Mouse (Mus musculus): ENCODE measurements around the gene Gdpd5. TPM values are rescaled to one million over a fixed set of nuclear protein-coding genes. Genes with fewer than 3 reads are reported as not detected.

Gene Gdpd5
- polyA plus RNA-seq, 1 experiment from 2014 or later: 19.1 TPM

- no peaks in the 10 kb centered on the region for H3K9me3 ChIP-seq (ENCODE audit: control insufficient read depth, low read length)
- peaks cover 3% of the 10 kb centered on the region; the same call in 1 of the 2 replicates for H3K4me1 ChIP-seq (replicated peaks; ENCODE audit: control insufficient read depth, insufficient read depth, low read length)
- no peak overlapping the region for H3K27ac ChIP-seq (ENCODE audit: low read depth, low read length)
- H3K4me3 ChIP-seq (ENCODE audit: low read depth, low read length): no peak overlapping the region
- no peaks in the 10 kb centered on the region for H3K27me3 ChIP-seq (ENCODE audit: control insufficient read depth, insufficient read depth, low read length)
- no peak overlapping the region for H3K9ac ChIP-seq (ENCODE audit: low read length)
- DNase-seq (ENCODE audit: low spot score): no peak
- ATAC-seq (replicated peaks; ENCODE audit: low FRiP score): no peak
- 92% methylated on average over 6 of the region's 6 CpGs for WGBS
- H3K4me2 ChIP-seq (ENCODE audit: low read depth, low read length, severe bottlenecking): no peak overlapping the region
- no peaks in the 10 kb centered on the region for H3K36me3 ChIP-seq (ENCODE audit: control insufficient read depth, insufficient read depth, low read length)
Observed at GRCm38 (mm10) chr7:99421006-99421405, 39.8 kb downstream of the Gdpd5 start.

GRCm38 (mm10) chr7:99424538-99425155, 43.4 kb downstream of the Gdpd5 start:
- H3K4me2 ChIP-seq (ENCODE audit: low read depth, low read length, severe bottlenecking): no peak overlapping the region
- ATAC-seq (replicated peaks; ENCODE audit: low FRiP score) (no peak; the same call in 1 of the 2 replicates), DNase-seq (ENCODE audit: low spot score) (no peak)
- H3K4me3 ChIP-seq (ENCODE audit: low read depth, low read length): no peak overlapping the region
- H3K9me3 ChIP-seq (ENCODE audit: control insufficient read depth, low read length): no peaks in the 10 kb centered on the region
- peaks cover 5% of the 10 kb centered on the region; the same call in 1 of the 2 replicates for H3K4me1 ChIP-seq (replicated peaks; ENCODE audit: control insufficient read depth, insufficient read depth, low read length)
- peak overlapping the region; percentile 62; the same call in 1 of the 2 replicates for H3K27ac ChIP-seq (ENCODE audit: low read depth, low read length)
- no peak overlapping the region for H3K9ac ChIP-seq (ENCODE audit: low read length)
- no peaks in the 10 kb centered on the region for H3K27me3 ChIP-seq (ENCODE audit: control insufficient read depth, insufficient read depth, low read length)
- H3K36me3 ChIP-seq (ENCODE audit: control insufficient read depth, insufficient read depth, low read length): no peaks in the 10 kb centered on the region
- 27% methylated on average over 8 of the region's 8 CpGs for WGBS

- ATAC-seq (replicated peaks; ENCODE audit: low FRiP score) (no peak), DNase-seq (ENCODE audit: low spot score) (no peak)
- H3K9ac ChIP-seq (ENCODE audit: low read length): no peak overlapping the region
- 86% methylated on average over 4 of the region's 4 CpGs for WGBS
- no peak overlapping the region for H3K4me3 ChIP-seq (ENCODE audit: low read depth, low read length)
- H3K9me3 ChIP-seq (ENCODE audit: control insufficient read depth, low read length): no peaks in the 10 kb centered on the region
- no peaks in the 10 kb centered on the region for H3K27me3 ChIP-seq (ENCODE audit: control insufficient read depth, insufficient read depth, low read length)
- no peak overlapping the region for H3K27ac ChIP-seq (ENCODE audit: low read depth, low read length)
- H3K36me3 ChIP-seq (ENCODE audit: control insufficient read depth, insufficient read depth, low read length): no peaks in the 10 kb centered on the region
- peaks cover 5% of the 10 kb centered on the region; the same call in 1 of the 2 replicates for H3K4me1 ChIP-seq (replicated peaks; ENCODE audit: control insufficient read depth, insufficient read depth, low read length)
- no peak overlapping the region for H3K4me2 ChIP-seq (ENCODE audit: low read depth, low read length, severe bottlenecking)
Observed at GRCm38 (mm10) chr7:99425706-99426105, 44.5 kb downstream of the Gdpd5 start.

- Histone ChIP-seq H3K27me3 (ENCODE audit: control insufficient read depth, insufficient read depth, low read length) (no peaks in the 10 kb centered on the region), H3K9ac (ENCODE audit: low read length) (no peak overlapping the region), H3K9me3 (ENCODE audit: control insufficient read depth, low read length) (no peaks in the 10 kb centered on the region), H3K4me2 (ENCODE audit: low read depth, low read length, severe bottlenecking) (no peak overlapping the region), H3K4me1 (replicated peaks; ENCODE audit: control insufficient read depth, insufficient read depth, low read length) (peaks cover 5% of the 10 kb centered on the region; the same call in 1 of the 2 replicates), H3K4me3 (ENCODE audit: low read depth, low read length) (no peak overlapping the region), H3K36me3 (ENCODE audit: control insufficient read depth, insufficient read depth, low read length) (no peaks in the 10 kb centered on the region), H3K27ac (ENCODE audit: low read depth, low read length) (no peak overlapping the region)
- DNase-seq (ENCODE audit: low spot score) (no peak), ATAC-seq (replicated peaks; ENCODE audit: low FRiP score) (peak; percentile 21; the same call in 1 of the 2 replicates)
- 50% methylated on average over 10 of the region's 10 CpGs for WGBS
Observed at GRCm38 (mm10) chr7:99427031-99427430, 45.8 kb downstream of the Gdpd5 start.

GRCm38 (mm10) chr7:99427987-99428386, 46.8 kb downstream of the Gdpd5 start:
- Histone ChIP-seq H3K27ac (ENCODE audit: low read depth, low read length) (no peak overlapping the region), H3K4me1 (replicated peaks; ENCODE audit: control insufficient read depth, insufficient read depth, low read length) (peaks cover 5% of the 10 kb centered on the region; the same call in 1 of the 2 replicates)
- ATAC-seq (replicated peaks; ENCODE audit: low FRiP score): no peak

GRCm38 (mm10) chr7:99428836-99429235, 47.6 kb downstream of the Gdpd5 start:
- Histone ChIP-seq H3K4me1 (replicated peaks; ENCODE audit: control insufficient read depth, insufficient read depth, low read length) (peaks cover 5% of the 10 kb centered on the region; the same call in 1 of the 2 replicates), H3K9ac (ENCODE audit: low read length) (no peak overlapping the region), H3K27ac (ENCODE audit: low read depth, low read length) (no peak overlapping the region), H3K4me3 (ENCODE audit: low read depth, low read length) (no peak overlapping the region), H3K4me2 (ENCODE audit: low read depth, low read length, severe bottlenecking) (no peak overlapping the region), H3K27me3 (ENCODE audit: control insufficient read depth, insufficient read depth, low read length) (no peaks in the 10 kb centered on the region), H3K36me3 (ENCODE audit: control insufficient read depth, insufficient read depth, low read length) (no peaks in the 10 kb centered on the region), H3K9me3 (ENCODE audit: control insufficient read depth, low read length) (no peaks in the 10 kb centered on the region)
- ATAC-seq (replicated peaks; ENCODE audit: low FRiP score) (no peak), DNase-seq (ENCODE audit: low spot score) (no peak)
- 97% methylated on average over 5 of the region's 5 CpGs for WGBS

More at GRCm38 (mm10) chr7:99427987-99428386, 46.8 kb downstream of the Gdpd5 start:
- 87% methylated on average over 3 of the region's 3 CpGs for WGBS
- no peaks in the 10 kb centered on the region for H3K36me3 ChIP-seq (ENCODE audit: control insufficient read depth, insufficient read depth, low read length)
- DNase-seq (ENCODE audit: low spot score): no peak
- H3K9me3 ChIP-seq (ENCODE audit: control insufficient read depth, low read length): no peaks in the 10 kb centered on the region
- H3K4me2 ChIP-seq (ENCODE audit: low read depth, low read length, severe bottlenecking): no peak overlapping the region
- H3K4me3 ChIP-seq (ENCODE audit: low read depth, low read length): no peak overlapping the region
- H3K9ac ChIP-seq (ENCODE audit: low read length): no peak overlapping the region
- H3K27me3 ChIP-seq (ENCODE audit: control insufficient read depth, insufficient read depth, low read length): no peaks in the 10 kb centered on the region

- 35% methylated on average over 6 of the region's 6 CpGs for WGBS
- no peaks in the 10 kb centered on the region for H3K27me3 ChIP-seq (ENCODE audit: control insufficient read depth, insufficient read depth, low read length)
- H3K27ac ChIP-seq (ENCODE audit: low read depth, low read length): no peak overlapping the region
- no peak overlapping the region for H3K4me3 ChIP-seq (ENCODE audit: low read depth, low read length)
- ATAC-seq (replicated peaks; ENCODE audit: low FRiP score) (no peak), DNase-seq (ENCODE audit: low spot score) (no peak)
- H3K4me1 ChIP-seq (replicated peaks; ENCODE audit: control insufficient read depth, insufficient read depth, low read length): peaks cover 5% of the 10 kb centered on the region; the same call in 1 of the 2 replicates
- no peak overlapping the region for H3K4me2 ChIP-seq (ENCODE audit: low read depth, low read length, severe bottlenecking)
- no peak overlapping the region for H3K9ac ChIP-seq (ENCODE audit: low read length)
- no peaks in the 10 kb centered on the region for H3K9me3 ChIP-seq (ENCODE audit: control insufficient read depth, low read length)
- H3K36me3 ChIP-seq (ENCODE audit: control insufficient read depth, insufficient read depth, low read length): no peaks in the 10 kb centered on the region
Observed at GRCm38 (mm10) chr7:99429786-99430185, 48.6 kb downstream of the Gdpd5 start.

- ATAC-seq (replicated peaks; ENCODE audit: low FRiP score): no peak
- no peaks in the 10 kb centered on the region for H3K9me3 ChIP-seq (ENCODE audit: control insufficient read depth, low read length)
- no peaks in the 10 kb centered on the region for H3K27me3 ChIP-seq (ENCODE audit: control insufficient read depth, insufficient read depth, low read length)
- H3K4me3 ChIP-seq (ENCODE audit: low read depth, low read length): no peak overlapping the region
- no peaks in the 10 kb centered on the region for H3K36me3 ChIP-seq (ENCODE audit: control insufficient read depth, insufficient read depth, low read length)
- no peak for DNase-seq (ENCODE audit: low spot score)
- H3K4me1 ChIP-seq (replicated peaks; ENCODE audit: control insufficient read depth, insufficient read depth, low read length): peaks cover 2% of the 10 kb centered on the region; the same call in 1 of the 2 replicates
- H3K27ac ChIP-seq (ENCODE audit: low read depth, low read length): no peak overlapping the region
- H3K4me2 ChIP-seq (ENCODE audit: low read depth, low read length, severe bottlenecking): no peak overlapping the region
- 69% methylated on average over 11 of the region's 11 CpGs for WGBS
- no peak overlapping the region for H3K9ac ChIP-seq (ENCODE audit: low read length)
Observed at GRCm38 (mm10) chr7:99430246-99430645, 49.0 kb downstream of the Gdpd5 start.

- no peaks in the 10 kb centered on the region for H3K27me3 ChIP-seq (ENCODE audit: control insufficient read depth, insufficient read depth, low read length)
- H3K9me3 ChIP-seq (ENCODE audit: control insufficient read depth, low read length): no peaks in the 10 kb centered on the region
- peaks cover 6% of the 10 kb centered on the region; the same call in 1 of the 2 replicates for H3K4me1 ChIP-seq (replicated peaks; ENCODE audit: control insufficient read depth, insufficient read depth, low read length)
- H3K27ac ChIP-seq (ENCODE audit: low read depth, low read length): no peak overlapping the region; the same call in 1 of the 2 replicates
- no peak overlapping the region; the same call in 1 of the 2 replicates for H3K9ac ChIP-seq (ENCODE audit: low read length)
- DNase-seq (ENCODE audit: low spot score) (no peak), ATAC-seq (replicated peaks; ENCODE audit: low FRiP score) (peak; percentile 39; the same call in 1 of the 2 replicates)
- no peaks in the 10 kb centered on the region for H3K36me3 ChIP-seq (ENCODE audit: control insufficient read depth, insufficient read depth, low read length)
- 63% methylated on average over 14 of the region's 14 CpGs for WGBS
- H3K4me2 ChIP-seq (ENCODE audit: low read depth, low read length, severe bottlenecking): no peak overlapping the region
- H3K4me3 ChIP-seq (ENCODE audit: low read depth, low read length): no peak overlapping the region
Observed at GRCm38 (mm10) chr7:99432248-99432647, 51.0 kb downstream of the Gdpd5 start.

Data from forebrain, embryonic 11.5 days (tissue).